In genomic region chr6:94681446-94682269, GRCm38 (mm10) we compare ENCODE assay signal across 8 mouse cellular contexts. TPM values are rescaled to one million over a fixed set of nuclear protein-coding genes. Genes with fewer than 3 reads are reported as not detected.
DNase-seq lines count a peak whose midpoint lies in the region; ATAC-seq and TF ChIP-seq lines count a peak whose summit lies in the region.

No protein-coding gene starts in this region.

- intact Hi-C loops in left cerebral cortex, postnatal 36 days (cut with DNase I) = no loop called here

- DNase-seq in cerebellum, postnatal 10 days = peak; percentile 25 to 35
- DNase-seq in cerebellum, postnatal 4 days (ENCODE audit: low spot score in 2 of 2) = no peak
- DNase-seq in 3T3-L1 (ENCODE audit: low read depth, low spot score) = peak; percentile 84
- DNase-seq in left cerebral cortex, postnatal 36 days (ENCODE audit: low spot score in 2 of 2) = no peak
- DNase-seq in left cerebral cortex, adult 11 months (ENCODE audit: low spot score) = no peak
- no peak for DNase-seq in adrenal gland, adult 18-20 months (ENCODE audit: low spot score in 2 of 2)

- H3K27ac ChIP-seq in embryonic fibroblast, embryonic 13.5 days (ENCODE audit: insufficient read depth, low read length) = peak overlapping the region; percentile 66

- no peak for TF ChIP-seq CTCF in embryonic fibroblast, embryonic 13.5 days (IDR thresholded peaks at IDR 0.05; ENCODE audit: borderline replicate concordance, insufficient read depth, low read length)

- TF ChIP-seq POLR2A in embryonic fibroblast, embryonic 13.5 days (IDR thresholded peaks at IDR 0.05; ENCODE audit: low read depth, low read length) = no peak

- peaks cover 44% of the 10 kb centered on the region for H3K4me1 ChIP-seq in embryonic fibroblast, embryonic 13.5 days (ENCODE audit: control insufficient read depth, insufficient read depth, low read length)

- peak; percentile 73 for ATAC-seq in megakaryocyte, adult 5-6 weeks (ENCODE audit: poor library complexity, severe bottlenecking)

- no peak overlapping the region for H3K4me3 ChIP-seq in embryonic fibroblast, embryonic 13.5 days (ENCODE audit: insufficient read depth, low read length)

RNA-seq across cellular contexts. Expression of gene Lrig1, which starts 18.3 kb away (rescaled TPM):
- 34.6 and 44.5 TPM in 2 replicates for polyA plus RNA-seq in embryonic fibroblast, embryonic 13.5 days (2011; ENCODE audit: insufficient read length, low read depth, missing spikeins)
- 0.50 TPM in 1 of 2 replicates, not detected in the other for total RNA-seq in megakaryocyte, adult 5-6 weeks (2015)
- total RNA-seq in megakaryocyte, adult 5-6 weeks (2017) = 0.04 TPM in 2 replicates
- total RNA-seq in left cerebral cortex, postnatal 36 days (2021) = 10 to 100 TPM; 27.2 to 27.7 TPM
- 10 to 100 TPM in 1 of 2 experiments, 1 to 10 TPM in 1; 9.6 to 14.1 TPM for total RNA-seq in adrenal gland, adult 18-20 months (2021)

Comparison
In these comparisons a context has a peak if more than half of its experiments do, and no peak if none do; other contexts are left out.
1. DNase-seq: peak in cerebellum, postnatal 10 days (2 of 2) and 3T3-L1 (single experiment); none in cerebellum, postnatal 4 days (0 of 2), left cerebral cortex, postnatal 36 days (0 of 2), left cerebral cortex, adult 11 months (single experiment) and adrenal gland, adult 18-20 months (0 of 2).
2. RNA of gene Lrig1, which starts 18.3 kb away (total RNA-seq): 27.2 to 27.7 TPM in left cerebral cortex, postnatal 36 days and 9.6 to 14.1 TPM in adrenal gland, adult 18-20 months; 0.04 to 0.50 TPM in megakaryocyte, adult 5-6 weeks; every median in the first group is over 4 times any median in the second.